Mouse (Mus musculus) stomach, embryonic 16.5 days (tissue): ENCODE measurements around the gene Lrrfip2. TPM values are rescaled to one million over a fixed set of nuclear protein-coding genes. Genes with fewer than 3 reads are reported as not detected.

Experiments used
- ATAC-seq: fragments of 200-750 bp; cut with Nextera tagmentation; 2 replicates; pipeline ENCODE4 v1.8.0; 2017; ENCODE audit warnings: moderate number of reproducible peaks, moderate TSS enrichment; ENCODE audit not compliant: insufficient read depth, low FRiP score
- H3K27ac ChIP-seq: fragments of 300-500 bp; sonication (generic); 2 replicates; pipeline ENCODE4 v1.5.1; 2014; ENCODE audit warnings: low read length
- H3K27me3 ChIP-seq: fragments of 300-500 bp; sonication (generic); 2 replicates; pipeline ENCODE4 v1.6.1; 2014; ENCODE audit warnings: low read length, control low read depth, mixed read lengths; ENCODE audit not compliant: control insufficient read depth, insufficient read depth
- H3K36me3 ChIP-seq: fragments of 300-500 bp; sonication (generic); 2 replicates; pipeline ENCODE4 v1.6.1; 2014; ENCODE audit warnings: low read length; ENCODE audit not compliant: control insufficient read depth, insufficient read depth
- H3K4me1 ChIP-seq: fragments of 300-500 bp; sonication (generic); 2 replicates; pipeline ENCODE4 v1.6.1; 2014; ENCODE audit warnings: low read length, control low read depth, mixed read lengths; ENCODE audit not compliant: control insufficient read depth, insufficient read depth
- H3K4me2 ChIP-seq: fragments of 300-500 bp; sonication (generic); 2 replicates; pipeline ENCODE4 v1.6.1; 2014; ENCODE audit warnings: low read depth, low read length, mixed read lengths
- H3K4me3 ChIP-seq: fragments of 300-500 bp; sonication (generic); replicated peaks from 2 replicates; pipeline ENCODE4 v1.5.1; 2014; ENCODE audit warnings: mild to moderate bottlenecking, low read length
- H3K9ac ChIP-seq: fragments of 300-500 bp; sonication (generic); 2 replicates; pipeline ENCODE4 v1.6.1; 2014; ENCODE audit warnings: low read length
- H3K9me3 ChIP-seq: fragments of 300-500 bp; sonication (generic); replicated peaks from 2 replicates; pipeline ENCODE4 v1.6.1; 2016; ENCODE audit warnings: low read length, control low read depth; ENCODE audit not compliant: control insufficient read depth
- WGBS: fragments of 180-500 bp; shearing (Covaris S2); extraction: QIAGEN DNeasy Blood & Tissue Kit; methylation state at CpG from one replicate; pipeline ENCODE4 v1.1.7; 2014; 5-methylcytosine and 5-hydroxymethylcytosine counted together
- polyA plus RNA-seq: library from polyadenylated mRNA; unstranded; fragments of >200 nt; fragmentation: Nextera tagmentation; extraction: Ambion mirVana; gene quantifications from 2 replicates; pipeline ENCODE4 v1.2.1, GENCODE M21; 2015

The Lrrfip2 gene
- polyA plus RNA-seq, 1 experiment from 2014 or later = 34.9 TPM

DNA sequence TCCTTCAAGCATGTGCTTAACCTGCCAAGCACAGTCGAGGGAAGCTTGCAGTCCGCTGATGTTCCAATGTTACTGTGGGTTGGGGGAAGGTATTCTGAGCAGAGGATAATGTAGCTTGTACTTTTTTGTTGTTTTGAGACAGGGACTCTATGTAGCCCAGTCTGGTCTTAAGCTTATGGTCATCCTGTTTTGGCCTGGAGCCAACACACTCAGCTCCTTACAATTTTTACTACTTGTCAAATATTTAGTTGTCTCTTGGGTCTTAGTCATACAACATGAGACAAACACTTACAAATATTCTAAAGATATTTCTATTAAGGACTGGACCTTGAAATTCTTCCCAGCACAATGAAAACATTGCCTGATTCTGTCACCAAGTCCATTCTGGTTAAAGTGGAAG, 75.8 kb downstream of the Lrrfip2 start:
- Histone ChIP-seq H3K36me3 (no peaks in the 10 kb centered on the region; the same call in 1 of the 2 replicates), H3K27ac (no peak overlapping the region), H3K9me3 (no peaks in the 10 kb centered on the region), H3K27me3 (no peaks in the 10 kb centered on the region), H3K4me2 (no peak overlapping the region), H3K4me1 (no peaks in the 10 kb centered on the region), H3K4me3 (no peak overlapping the region), H3K9ac (no peak overlapping the region)
- WGBS = 91% methylated on average over 2 of the region's 2 CpGs
- ATAC-seq = no peak

DNA sequence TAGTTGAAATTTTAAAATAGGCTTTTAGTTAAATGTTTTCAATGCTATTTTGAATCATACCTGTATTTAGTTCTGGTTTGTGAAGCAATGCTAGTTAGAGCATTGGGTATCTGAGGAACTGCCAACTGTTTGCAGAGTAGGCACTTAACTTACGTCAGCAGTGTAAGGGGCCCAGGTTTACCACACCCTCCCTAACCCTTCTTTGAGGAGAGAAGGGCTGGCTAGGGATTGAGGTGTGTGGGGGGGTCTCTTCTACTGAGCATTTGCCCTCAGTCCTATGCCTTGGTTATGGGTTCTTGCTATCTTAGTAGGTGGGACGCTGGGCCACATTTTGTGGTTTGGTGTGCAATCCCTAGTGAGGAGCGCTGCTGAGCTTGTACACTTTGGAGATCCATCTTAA, 79.7 kb downstream of the Lrrfip2 start:
- Histone ChIP-seq H3K9me3 (no peaks in the 10 kb centered on the region), H3K4me1 (no peaks in the 10 kb centered on the region), H3K4me3 (no peak overlapping the region), H3K36me3 (0 out of 2 replicates have a peak, but pooled peaks cover 4% of the 10 kb centered on the region), H3K27me3 (no peaks in the 10 kb centered on the region), H3K9ac (no peak overlapping the region), H3K4me2 (no peak overlapping the region), H3K27ac (no peak overlapping the region)
- WGBS = 80% methylated on average over 3 of the region's 3 CpGs
- ATAC-seq = no peak

DNA sequence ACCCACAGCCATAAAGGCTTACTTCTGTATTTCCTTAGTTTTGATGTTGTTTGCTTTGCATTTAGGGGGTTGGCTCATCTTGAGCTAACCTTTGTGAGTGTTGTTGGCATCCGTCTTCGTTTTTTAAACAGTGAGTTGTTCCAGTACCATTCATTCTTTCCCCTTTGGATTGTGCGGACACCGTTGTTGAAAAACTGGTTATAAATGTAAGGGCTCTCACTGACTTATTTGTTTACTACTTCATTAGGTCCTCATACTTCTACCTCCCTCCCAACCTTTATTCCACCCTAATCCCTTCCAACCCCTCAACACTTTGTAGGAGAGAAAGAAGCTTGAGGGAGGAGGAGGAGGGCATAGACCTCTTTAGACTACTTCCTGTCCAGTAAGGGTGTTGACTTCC, 80.3 kb downstream of the Lrrfip2 start:
- Histone ChIP-seq H3K4me1 (no peaks in the 10 kb centered on the region), H3K27me3 (no peaks in the 10 kb centered on the region), H3K9ac (no peak overlapping the region), H3K27ac (no peak overlapping the region), H3K4me3 (no peak overlapping the region), H3K36me3 (0 out of 2 replicates have a peak, but pooled peaks cover 4% of the 10 kb centered on the region), H3K4me2 (no peak overlapping the region), H3K9me3 (no peaks in the 10 kb centered on the region)
- 80% methylated on average over 4 of the region's 4 CpGs for WGBS
- no peak for ATAC-seq

DNA sequence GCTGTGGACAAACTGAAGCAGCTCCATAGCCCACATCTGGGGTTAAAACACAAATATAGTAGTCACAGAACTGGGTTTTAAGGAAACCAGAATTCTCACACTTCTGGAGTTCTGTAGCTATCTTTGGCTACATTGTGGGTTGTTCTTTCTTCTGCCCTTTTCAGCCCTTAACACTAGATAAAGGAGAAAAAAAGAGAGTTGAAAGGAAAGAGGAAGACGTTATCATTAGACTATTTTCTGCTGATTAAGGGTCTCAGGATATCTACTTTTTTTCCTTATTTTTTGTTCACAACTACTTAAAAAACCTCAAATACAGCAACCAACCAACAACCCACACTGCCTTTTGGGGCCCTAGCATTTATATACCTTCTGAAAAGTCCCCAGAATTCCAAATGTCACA, 80.9 kb downstream of the Lrrfip2 start:
- Histone ChIP-seq H3K27ac (no peak overlapping the region), H3K9me3 (no peaks in the 10 kb centered on the region), H3K36me3 (0 out of 2 replicates have a peak, but pooled peaks cover 4% of the 10 kb centered on the region), H3K4me1 (no peaks in the 10 kb centered on the region), H3K27me3 (no peaks in the 10 kb centered on the region), H3K9ac (no peak overlapping the region), H3K4me2 (no peak overlapping the region), H3K4me3 (no peak overlapping the region)
- WGBS = 70% methylated on average over 1 of the region's 1 CpGs
- ATAC-seq = no peak

DNA sequence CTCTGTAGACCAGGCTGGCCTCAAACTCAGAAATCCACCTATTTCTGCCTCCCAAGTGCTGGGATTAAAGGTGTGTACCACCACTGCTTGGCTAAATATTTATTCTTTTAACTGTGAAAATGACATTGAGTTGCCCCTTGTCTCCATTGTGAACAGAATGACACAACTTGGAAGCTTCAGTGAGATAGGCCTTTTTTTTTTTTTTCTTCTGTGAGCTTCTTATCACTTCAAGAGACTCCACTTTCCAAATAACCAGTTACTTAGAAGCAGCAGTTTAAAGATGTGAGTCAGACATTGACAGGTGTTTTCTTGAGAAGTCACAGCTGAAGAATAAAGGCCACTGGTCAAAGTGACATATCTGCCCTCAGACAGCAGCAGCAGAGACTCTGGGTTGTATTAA, 82.8 kb downstream of the Lrrfip2 start:
- H3K4me2 ChIP-seq = no peak overlapping the region
- no peak overlapping the region for H3K9ac ChIP-seq
- no peak for ATAC-seq

DNA sequence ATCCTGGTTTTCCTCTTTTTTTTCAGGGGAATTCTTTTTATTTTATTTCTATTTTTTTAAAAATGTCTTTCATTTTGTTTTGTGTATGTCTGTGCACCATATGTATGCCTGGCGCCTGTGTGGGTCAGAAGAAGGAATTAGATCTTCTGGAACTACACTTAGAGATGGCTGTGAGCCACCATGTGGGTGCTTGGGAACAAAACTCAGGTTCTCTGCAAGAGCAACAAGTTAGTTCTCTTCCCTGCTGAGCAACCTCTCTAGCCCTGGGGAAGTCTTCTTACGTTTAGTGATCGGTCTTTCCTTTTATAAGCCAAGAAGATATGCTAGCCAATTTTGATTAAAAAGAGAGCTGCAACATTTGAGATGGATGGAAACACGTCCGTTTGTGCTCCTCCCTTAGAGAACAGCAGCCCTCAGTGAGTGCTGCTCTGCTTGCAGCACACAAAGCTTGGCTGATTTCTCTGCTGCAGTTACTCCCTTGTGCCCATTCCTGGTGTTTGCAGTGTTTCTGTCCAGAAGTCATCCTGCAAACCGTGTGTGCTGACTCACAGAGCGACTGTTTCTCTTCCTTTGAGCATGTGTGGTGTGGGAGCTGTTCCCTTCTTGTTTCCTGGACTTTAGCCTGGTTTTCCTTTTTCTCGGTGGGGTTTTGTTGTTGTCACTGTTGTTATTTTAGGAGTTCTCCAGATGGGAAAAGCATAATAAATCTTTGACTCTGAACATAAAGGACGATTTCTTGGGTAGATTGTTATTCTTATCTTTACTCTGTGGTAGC, 87.4 kb downstream of the Lrrfip2 start:
- Histone ChIP-seq H3K4me2 (no peak overlapping the region), H3K27me3 (no peaks in the 10 kb centered on the region), H3K4me1 (no peaks in the 10 kb centered on the region), H3K4me3 (no peak overlapping the region), H3K36me3 (peaks cover 11% of the 10 kb centered on the region; the same call in 1 of the 2 replicates), H3K9me3 (no peaks in the 10 kb centered on the region), H3K9ac (no peak overlapping the region), H3K27ac (peak overlapping the region; percentile 27; the same call in 1 of the 2 replicates)
- no peak for ATAC-seq
- 51% methylated on average over 9 of the region's 9 CpGs for WGBS

More for the DNA sequence above, 82.8 kb downstream of the Lrrfip2 start:
- H3K4me1 ChIP-seq = no peaks in the 10 kb centered on the region
- H3K9me3 ChIP-seq = no peaks in the 10 kb centered on the region
- H3K36me3 ChIP-seq = 0 out of 2 replicates have a peak, but pooled peaks cover 4% of the 10 kb centered on the region
- no peak overlapping the region for H3K4me3 ChIP-seq
- H3K27ac ChIP-seq = no peak overlapping the region
- no peaks in the 10 kb centered on the region for H3K27me3 ChIP-seq

- Histone ChIP-seq H3K27me3 (no peaks in the 10 kb centered on the region), H3K4me3 (no peak overlapping the region), H3K27ac (no peak overlapping the region), H3K4me1 (no peaks in the 10 kb centered on the region), H3K9ac (no peak overlapping the region), H3K4me2 (no peak overlapping the region), H3K9me3 (no peaks in the 10 kb centered on the region), H3K36me3 (peaks cover 7% of the 10 kb centered on the region; the same call in 1 of the 2 replicates)
- 35% methylated on average over 3 of the region's 3 CpGs for WGBS
- no peak for ATAC-seq
Observed at GRCm38 (mm10) chr9:111207683-111208082, 90.3 kb downstream of the Lrrfip2 start.

GRCm38 (mm10) chr9:111208185-111208584, 90.8 kb downstream of the Lrrfip2 start:
- Histone ChIP-seq H3K9me3 (no peaks in the 10 kb centered on the region), H3K9ac (no peak overlapping the region), H3K4me2 (no peak overlapping the region), H3K4me1 (no peaks in the 10 kb centered on the region; the same call in 1 of the 2 replicates), H3K27me3 (no peaks in the 10 kb centered on the region), H3K36me3 (peaks cover 7% of the 10 kb centered on the region; the same call in 1 of the 2 replicates), H3K4me3 (no peak overlapping the region), H3K27ac (no peak overlapping the region)
- 96% methylated on average over 3 of the region's 3 CpGs for WGBS
- no peak for ATAC-seq

- Histone ChIP-seq H3K4me1 (no peaks in the 10 kb centered on the region; the same call in 1 of the 2 replicates), H3K27me3 (no peaks in the 10 kb centered on the region), H3K9me3 (no peaks in the 10 kb centered on the region), H3K4me3 (no peak overlapping the region), H3K27ac (no peak overlapping the region), H3K9ac (no peak overlapping the region), H3K4me2 (no peak overlapping the region), H3K36me3 (peaks cover 7% of the 10 kb centered on the region; the same call in 1 of the 2 replicates)
- WGBS = 91% methylated on average over 7 of the region's 7 CpGs
- ATAC-seq = no peak
Observed at GRCm38 (mm10) chr9:111209158-111209699, 91.8 kb downstream of the Lrrfip2 start.
